Mouse (Mus musculus): ENCODE results near the gene Pde4b. TPM values are rescaled to one million over a fixed set of nuclear protein-coding genes. Genes with fewer than 3 reads are reported as not detected.

Pde4b gene
- total and polyA plus RNA-seq, 3 experiments = 0.27 TPM; not detected in 2

DNA sequence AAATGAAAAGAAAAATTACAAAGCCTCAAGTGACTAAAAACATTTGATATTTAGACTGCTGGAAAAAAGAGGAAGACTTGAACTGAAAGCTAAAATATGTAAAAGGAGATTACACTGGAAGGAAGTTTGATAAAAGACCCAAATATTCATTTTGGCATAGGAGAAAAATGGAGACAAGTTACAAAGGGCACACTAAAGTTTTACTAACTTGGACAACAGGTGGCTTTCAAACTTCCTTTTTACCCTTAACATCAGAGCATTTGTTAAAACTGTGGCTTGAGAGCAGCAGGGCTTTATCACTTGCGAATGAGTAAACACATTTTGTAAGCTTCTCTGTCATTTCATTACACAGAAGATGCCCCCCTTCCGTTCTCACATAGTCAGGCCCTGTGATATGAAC, 492.4 kb downstream of the Pde4b start:
- ATAC-seq (ENCODE audit: extremely low read depth, insufficient number of reproducible peaks, low FRiP score, poor library complexity, severe bottlenecking) = no peak
- H3K4me1 ChIP-seq (ENCODE audit: insufficient read depth, low read depth, low read length) = no peaks in the 10 kb centered on the region

DNA sequence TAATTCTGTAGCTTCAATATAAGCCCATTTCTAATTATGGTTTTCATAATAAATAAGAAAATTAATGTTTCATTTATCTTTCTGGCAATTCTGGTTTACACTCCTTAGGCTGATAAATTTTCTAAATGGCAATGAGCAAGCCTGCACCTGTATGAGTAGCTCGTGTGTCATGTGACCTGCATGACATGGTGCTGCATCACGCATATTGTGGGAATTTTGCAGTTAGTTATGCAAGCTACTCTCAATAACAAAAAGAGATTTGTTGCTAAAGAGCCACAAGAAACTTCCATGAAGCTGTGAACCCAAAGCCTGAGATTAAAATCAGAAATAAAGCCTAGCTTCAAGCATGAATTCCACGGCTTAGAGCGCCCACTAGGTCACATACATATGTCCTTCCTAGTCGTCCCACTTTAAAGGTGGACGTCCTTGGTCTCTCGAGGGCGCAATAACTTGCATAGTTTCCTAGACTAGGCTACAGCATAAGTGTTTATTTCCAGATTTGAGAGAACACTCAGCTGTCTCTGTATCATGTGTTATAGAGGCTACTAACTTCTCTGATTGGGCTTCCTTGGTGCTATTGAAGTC, 494.9 kb downstream of the Pde4b start:
- no peak for ATAC-seq (ENCODE audit: extremely low read depth, insufficient number of reproducible peaks, low FRiP score, poor library complexity, severe bottlenecking)
- DNase-seq (ENCODE audit: low spot score) = no peak
- H3K4me1 ChIP-seq (ENCODE audit: insufficient read depth, low read depth, low read length) = no peaks in the 10 kb centered on the region
- H3K36me3 ChIP-seq (replicated peaks) = no peaks in the 10 kb centered on the region
- peaks cover 22% of the 10 kb centered on the region for H3K9me3 ChIP-seq (replicated peaks)
- TF ChIP-seq GATA1 (IDR thresholded peaks at IDR 0.05; ENCODE audit: borderline replicate concordance, low read length) (no peak), TAL1 (conservative IDR thresholded peaks at IDR 0.05; ENCODE audit: low read depth, low read length) (no peak), CTCF (IDR thresholded peaks at IDR 0.05; ENCODE audit: low read depth, low read length) (no peak), POLR2AphosphoS5 (IDR thresholded peaks at IDR 0.05; ENCODE audit: insufficient replicate concordance, low read depth, low read length) (no peak), GATA2 (IDR thresholded peaks at IDR 0.05; ENCODE audit: borderline replicate concordance, low read depth, low read length) (no peak)
- no peaks in the 10 kb centered on the region for H3K27me3 ChIP-seq (ENCODE audit: insufficient read depth, low read length)
- H3K4me3 ChIP-seq (ENCODE audit: low read depth, low read length) = no peak overlapping the region

More for the DNA sequence above, 492.4 kb downstream of the Pde4b start:
- Histone ChIP-seq H3K9me3 (replicated peaks) (peaks cover 24% of the 10 kb centered on the region), H3K36me3 (replicated peaks) (no peaks in the 10 kb centered on the region), H3K4me3 (ENCODE audit: low read depth, low read length) (no peak overlapping the region), H3K27me3 (ENCODE audit: insufficient read depth, low read length) (no peaks in the 10 kb centered on the region)
- DNase-seq (ENCODE audit: low spot score) = no peak
- TF ChIP-seq POLR2AphosphoS5 (IDR thresholded peaks at IDR 0.05; ENCODE audit: insufficient replicate concordance, low read depth, low read length) = no peak
- TF ChIP-seq GATA1 (IDR thresholded peaks at IDR 0.05; ENCODE audit: borderline replicate concordance, low read length) = no peak
- no peak for TF ChIP-seq GATA2 (IDR thresholded peaks at IDR 0.05; ENCODE audit: borderline replicate concordance, low read depth, low read length)
- no peak for TF ChIP-seq CTCF (IDR thresholded peaks at IDR 0.05; ENCODE audit: low read depth, low read length)
- TF ChIP-seq TAL1 (conservative IDR thresholded peaks at IDR 0.05; ENCODE audit: low read depth, low read length) = no peak

DNA sequence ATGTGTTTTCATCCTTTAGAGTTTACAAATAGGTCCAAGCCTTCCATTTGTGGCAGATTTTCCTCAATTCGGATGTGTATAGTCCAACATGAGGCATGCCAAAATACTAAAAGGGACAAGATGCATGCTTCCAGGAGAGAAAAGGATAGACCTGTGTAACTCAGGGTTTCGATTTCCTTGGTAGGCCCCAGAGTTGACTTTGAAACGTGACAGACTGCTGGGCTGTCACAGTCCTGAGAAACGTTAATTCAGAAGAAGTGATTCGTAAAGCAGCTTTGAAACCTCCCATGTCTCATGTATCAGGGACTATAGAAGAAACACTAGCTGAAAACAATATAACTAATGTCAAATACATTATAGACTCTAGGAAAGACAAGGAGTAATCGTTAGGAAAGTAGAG, 495.6 kb downstream of the Pde4b start:
- H3K9me3 ChIP-seq (replicated peaks) = peaks cover 28% of the 10 kb centered on the region
- no peak for ATAC-seq (ENCODE audit: extremely low read depth, insufficient number of reproducible peaks, low FRiP score, poor library complexity, severe bottlenecking)
- H3K4me1 ChIP-seq (ENCODE audit: insufficient read depth, low read depth, low read length) = no peaks in the 10 kb centered on the region
- H3K36me3 ChIP-seq (replicated peaks) = no peaks in the 10 kb centered on the region
- TF ChIP-seq GATA1 (IDR thresholded peaks at IDR 0.05; ENCODE audit: borderline replicate concordance, low read length) = no peak
- no peak for TF ChIP-seq TAL1 (conservative IDR thresholded peaks at IDR 0.05; ENCODE audit: low read depth, low read length)
- no peak for TF ChIP-seq GATA2 (IDR thresholded peaks at IDR 0.05; ENCODE audit: borderline replicate concordance, low read depth, low read length)
- no peak for TF ChIP-seq CTCF (IDR thresholded peaks at IDR 0.05; ENCODE audit: low read depth, low read length)
- no peak for TF ChIP-seq POLR2AphosphoS5 (IDR thresholded peaks at IDR 0.05; ENCODE audit: insufficient replicate concordance, low read depth, low read length)
- no peak overlapping the region for H3K4me3 ChIP-seq (ENCODE audit: low read depth, low read length)
- H3K27me3 ChIP-seq (ENCODE audit: insufficient read depth, low read length) = no peaks in the 10 kb centered on the region
- DNase-seq (ENCODE audit: low spot score) = no peak

DNA sequence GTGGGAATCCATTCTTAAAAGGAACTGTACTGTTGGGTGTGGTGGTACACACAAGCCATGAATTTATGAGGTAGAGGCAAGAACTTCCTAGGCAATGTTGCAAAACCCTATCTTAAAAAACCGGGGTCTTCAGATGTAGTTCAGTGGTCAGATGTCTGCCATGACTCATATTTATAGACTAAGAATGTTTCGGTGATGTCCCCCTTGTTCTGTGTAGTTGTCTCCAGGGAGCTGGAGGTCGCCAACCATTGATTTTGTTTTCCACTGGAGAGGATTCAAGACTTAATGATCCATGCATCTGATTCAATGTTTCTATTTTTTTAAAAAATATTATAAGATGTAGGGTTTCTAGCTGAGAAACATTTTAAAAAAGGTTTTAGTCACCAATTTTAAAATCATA, 496.1 kb downstream of the Pde4b start:
- no peak for ATAC-seq (ENCODE audit: extremely low read depth, insufficient number of reproducible peaks, low FRiP score, poor library complexity, severe bottlenecking)
- H3K4me3 ChIP-seq (ENCODE audit: low read depth, low read length) = no peak overlapping the region
- H3K9me3 ChIP-seq (replicated peaks) = peaks cover 29% of the 10 kb centered on the region
- no peaks in the 10 kb centered on the region for H3K27me3 ChIP-seq (ENCODE audit: insufficient read depth, low read length)
- no peak for DNase-seq (ENCODE audit: low spot score)
- TF ChIP-seq POLR2AphosphoS5 (IDR thresholded peaks at IDR 0.05; ENCODE audit: insufficient replicate concordance, low read depth, low read length) = no peak
- no peak for TF ChIP-seq GATA2 (IDR thresholded peaks at IDR 0.05; ENCODE audit: borderline replicate concordance, low read depth, low read length)
- no peak for TF ChIP-seq CTCF (IDR thresholded peaks at IDR 0.05; ENCODE audit: low read depth, low read length)
- no peak for TF ChIP-seq GATA1 (IDR thresholded peaks at IDR 0.05; ENCODE audit: borderline replicate concordance, low read length)
- no peak for TF ChIP-seq TAL1 (conservative IDR thresholded peaks at IDR 0.05; ENCODE audit: low read depth, low read length)
- H3K4me1 ChIP-seq (ENCODE audit: insufficient read depth, low read depth, low read length) = no peaks in the 10 kb centered on the region
- H3K36me3 ChIP-seq (replicated peaks) = no peaks in the 10 kb centered on the region

DNA sequence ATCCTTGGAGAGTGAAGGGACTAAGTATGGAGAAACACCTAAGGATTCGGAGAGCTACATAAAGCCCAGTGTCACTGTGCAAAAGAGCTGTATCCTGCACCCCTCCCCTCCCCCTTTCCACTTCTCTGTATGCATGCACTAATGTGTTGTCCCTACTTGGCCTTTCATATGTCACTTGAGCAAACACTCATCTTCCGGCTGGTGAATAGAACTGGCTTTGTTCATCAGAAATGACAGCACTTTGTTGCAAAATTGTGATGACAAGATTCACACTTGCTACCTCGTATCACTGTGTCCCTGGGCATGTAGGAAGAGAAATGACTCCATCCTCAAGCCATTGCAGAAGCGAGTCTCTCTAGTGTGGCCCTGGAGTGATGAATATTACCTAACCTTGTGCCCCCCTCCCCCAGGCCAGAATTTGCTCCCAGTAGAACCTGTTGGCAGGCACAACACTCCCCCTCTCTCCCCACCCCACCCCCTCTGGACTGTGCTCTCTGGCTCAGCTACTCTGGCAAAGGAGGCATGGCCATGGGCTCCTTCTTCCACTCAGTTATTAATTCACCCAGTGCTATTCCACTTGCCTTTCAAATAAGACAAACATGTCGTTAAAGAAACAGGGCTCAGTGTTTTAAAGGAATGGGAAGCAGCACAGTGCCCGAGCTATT, 497.4 kb downstream of the Pde4b start:
- DNase-seq (ENCODE audit: low spot score) = no peak
- Histone ChIP-seq H3K9me3 (replicated peaks) (peaks cover 33% of the 10 kb centered on the region), H3K27me3 (ENCODE audit: insufficient read depth, low read length) (no peaks in the 10 kb centered on the region), H3K4me3 (ENCODE audit: low read depth, low read length) (no peak overlapping the region), H3K36me3 (replicated peaks) (no peaks in the 10 kb centered on the region), H3K4me1 (ENCODE audit: insufficient read depth, low read depth, low read length) (no peaks in the 10 kb centered on the region)
- TF ChIP-seq CTCF (IDR thresholded peaks at IDR 0.05; ENCODE audit: low read depth, low read length) = no peak
- TF ChIP-seq GATA1 (IDR thresholded peaks at IDR 0.05; ENCODE audit: borderline replicate concordance, low read length) = no peak
- no peak for TF ChIP-seq GATA2 (IDR thresholded peaks at IDR 0.05; ENCODE audit: borderline replicate concordance, low read depth, low read length)
- no peak for TF ChIP-seq POLR2AphosphoS5 (IDR thresholded peaks at IDR 0.05; ENCODE audit: insufficient replicate concordance, low read depth, low read length)
- no peak for TF ChIP-seq TAL1 (conservative IDR thresholded peaks at IDR 0.05; ENCODE audit: low read depth, low read length)
- no peak for ATAC-seq (ENCODE audit: extremely low read depth, insufficient number of reproducible peaks, low FRiP score, poor library complexity, severe bottlenecking)

DNA sequence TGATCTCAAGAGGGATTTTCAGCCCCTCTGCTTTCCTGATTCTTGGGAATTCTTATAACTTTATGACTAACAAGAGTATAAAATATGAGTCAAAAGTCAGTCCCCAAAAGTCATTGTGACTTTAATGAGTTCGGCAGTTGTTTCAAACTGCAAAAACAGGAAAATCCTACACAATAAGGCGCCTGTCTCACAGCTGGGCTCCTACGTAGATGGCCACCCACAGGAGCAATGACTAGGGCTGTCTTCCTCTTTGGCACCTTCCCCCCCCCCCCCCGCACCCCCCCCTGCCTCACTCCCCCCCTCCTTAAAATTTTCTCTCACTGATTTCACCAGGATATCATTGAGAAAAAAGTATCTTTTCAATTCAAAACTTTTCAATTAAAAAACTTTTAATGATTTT, 498.2 kb downstream of the Pde4b start:
- no peak for ATAC-seq (ENCODE audit: extremely low read depth, insufficient number of reproducible peaks, low FRiP score, poor library complexity, severe bottlenecking)
- no peaks in the 10 kb centered on the region for H3K4me1 ChIP-seq (ENCODE audit: insufficient read depth, low read depth, low read length)
- H3K36me3 ChIP-seq (replicated peaks) = no peaks in the 10 kb centered on the region
- DNase-seq (ENCODE audit: low spot score) = no peak
- no peak for TF ChIP-seq TAL1 (conservative IDR thresholded peaks at IDR 0.05; ENCODE audit: low read depth, low read length)
- TF ChIP-seq POLR2AphosphoS5 (IDR thresholded peaks at IDR 0.05; ENCODE audit: insufficient replicate concordance, low read depth, low read length) = no peak
- no peak for TF ChIP-seq GATA1 (IDR thresholded peaks at IDR 0.05; ENCODE audit: borderline replicate concordance, low read length)
- TF ChIP-seq GATA2 (IDR thresholded peaks at IDR 0.05; ENCODE audit: borderline replicate concordance, low read depth, low read length) = no peak
- TF ChIP-seq CTCF (IDR thresholded peaks at IDR 0.05; ENCODE audit: low read depth, low read length) = no peak
- no peak overlapping the region for H3K4me3 ChIP-seq (ENCODE audit: low read depth, low read length)
- H3K9me3 ChIP-seq (replicated peaks) = peaks cover 27% of the 10 kb centered on the region
- no peaks in the 10 kb centered on the region for H3K27me3 ChIP-seq (ENCODE audit: insufficient read depth, low read length)
